Mouse (Mus musculus) mouse embryonic stem cell (cell line): Measurements from ENCODE around the gene Pafah2.

ENCODE experiments used
- in situ Hi-C, 2 experiments: fragments of 300-500 bp; cut with MboI; formaldehyde crosslinking; loops; 1 replicate in 1 of 2; 3 replicates in 1 of 2; pipeline ENCODE4 v1.14.3; 2019 to 2020; ENCODE audit warnings: low sequenced_read_pairs in 2 of 2, low pct_unique_long_range_greater_than_20kb in 1 of 2, mixed read lengths in 1 of 2; ENCODE audit not compliant: unreplicated experiment in 1 of 2

The Pafah2 gene

GRCm38 (mm10) chr4:134402571-134403262, 6.6 kb downstream of the Pafah2 start:
- in situ Hi-C loops, result loop anchor here in 1 of 2 experiments (5.0 kb wide), 1 partner anchor 75 kb away; no protein-coding TSS in a partner anchor

DNA sequence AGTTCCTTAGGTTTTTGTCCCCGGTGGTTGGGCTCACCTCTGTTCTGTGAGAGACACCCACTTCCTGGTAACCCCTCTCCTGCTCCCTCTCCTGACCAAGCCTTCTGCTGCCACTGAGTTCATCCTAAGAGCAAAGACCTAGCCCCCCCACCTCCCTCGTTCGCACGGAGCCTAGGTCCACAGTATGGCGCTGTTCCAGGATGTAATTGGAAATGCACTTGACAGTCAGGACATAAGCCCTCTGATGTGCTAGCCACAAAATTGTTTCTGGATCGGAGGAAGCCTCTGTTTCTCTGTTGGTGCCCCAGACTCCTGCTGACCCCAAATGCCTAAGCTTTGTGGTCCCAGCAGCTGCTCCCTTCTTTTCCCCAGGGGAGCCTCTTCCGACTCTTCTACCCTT, 7.6 kb downstream of the Pafah2 start:
- in situ Hi-C loops, result loop anchor here in 1 of 2 experiments (5.0 kb wide), 1 partner anchor 74 kb away; no protein-coding TSS in a partner anchor

- in situ Hi-C loops, result loop anchor here in 1 of 2 experiments (5.0 kb wide), 1 partner anchor 68 kb away; no protein-coding TSS in a partner anchor
Measured at GRCm38 (mm10) chr4:134409286-134409685, 13.2 kb downstream of the Pafah2 start.

GRCm38 (mm10) chr4:134416177-134416576, 20.1 kb downstream of the Pafah2 start:
- in situ Hi-C loops, result loop anchor here in 1 of 2 experiments (5.0 kb wide), 1 partner anchor 41 kb away; no protein-coding TSS in a partner anchor

DNA sequence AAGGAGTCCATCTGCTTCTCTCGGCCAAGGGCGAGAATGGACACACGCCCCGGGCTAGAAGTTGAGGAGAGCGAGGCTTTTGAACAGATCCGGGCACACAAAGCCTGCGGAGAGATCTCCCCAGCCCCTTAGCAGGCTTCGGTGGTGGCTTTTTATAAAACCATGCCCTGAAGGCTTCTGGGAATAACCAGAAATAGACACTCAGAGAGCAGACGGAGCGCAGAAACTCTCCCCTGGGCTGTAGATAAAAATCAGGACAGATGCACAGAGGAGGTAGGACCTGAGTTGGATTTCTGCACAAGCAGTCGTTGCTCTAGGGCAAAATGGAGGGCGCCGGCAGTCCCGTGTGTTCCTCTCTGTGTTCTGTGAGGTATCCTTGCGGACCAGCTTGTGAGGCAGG, 20.5 kb downstream of the Pafah2 start:
- in situ Hi-C loops, result loop anchor here in 1 of 2 experiments (5.0 kb wide), 1 partner anchor 41 kb away; no protein-coding TSS in a partner anchor

DNA sequence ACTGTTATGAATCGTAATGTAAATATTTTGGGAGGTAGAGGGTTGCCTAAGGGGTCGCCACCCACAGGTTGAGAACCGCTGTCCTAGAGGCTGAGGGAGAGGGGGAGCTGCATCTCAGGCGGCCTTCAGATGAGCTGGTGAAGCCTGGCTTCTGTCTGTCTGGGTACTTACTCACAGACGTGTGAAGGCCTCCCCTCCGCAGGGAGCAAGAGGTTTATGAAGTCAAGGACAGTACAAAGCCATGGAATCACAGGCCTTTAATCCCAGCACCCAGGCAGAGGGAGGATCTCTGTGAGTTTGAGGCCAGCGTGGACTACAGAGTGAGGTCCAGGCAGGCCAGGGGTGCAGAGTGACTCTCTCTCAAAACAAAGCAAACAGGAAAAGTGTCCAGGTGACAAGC, 21.0 kb downstream of the Pafah2 start:
- in situ Hi-C loops, result loop anchor here in 1 of 2 experiments (5.0 kb wide), 1 partner anchor 40 kb away; no protein-coding TSS in a partner anchor

DNA sequence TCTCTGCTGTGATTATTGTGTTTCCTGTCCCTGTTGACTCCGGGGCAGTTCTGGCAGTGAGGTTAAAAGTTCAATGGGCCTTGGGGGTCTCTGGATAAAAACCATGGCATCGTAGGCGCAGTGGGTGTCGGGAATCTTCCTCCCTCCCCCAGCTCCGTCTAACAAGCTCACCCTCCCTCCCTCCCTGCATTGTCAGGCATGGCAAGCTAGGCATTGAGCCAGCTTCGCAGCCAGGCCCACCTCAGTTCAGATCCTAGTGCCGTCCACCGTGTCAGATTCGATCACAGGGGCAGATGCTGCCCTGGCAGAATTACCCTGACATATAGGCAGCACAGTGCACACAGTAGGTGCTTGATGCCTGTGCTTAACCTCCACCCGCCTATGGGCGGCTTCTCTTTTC, 25.9 kb downstream of the Pafah2 start:
- in situ Hi-C loops, result no loop called here

- in situ Hi-C loops, result no loop called here
Measured at GRCm38 (mm10) chr4:134423949-134424348, 27.8 kb downstream of the Pafah2 start.

DNA sequence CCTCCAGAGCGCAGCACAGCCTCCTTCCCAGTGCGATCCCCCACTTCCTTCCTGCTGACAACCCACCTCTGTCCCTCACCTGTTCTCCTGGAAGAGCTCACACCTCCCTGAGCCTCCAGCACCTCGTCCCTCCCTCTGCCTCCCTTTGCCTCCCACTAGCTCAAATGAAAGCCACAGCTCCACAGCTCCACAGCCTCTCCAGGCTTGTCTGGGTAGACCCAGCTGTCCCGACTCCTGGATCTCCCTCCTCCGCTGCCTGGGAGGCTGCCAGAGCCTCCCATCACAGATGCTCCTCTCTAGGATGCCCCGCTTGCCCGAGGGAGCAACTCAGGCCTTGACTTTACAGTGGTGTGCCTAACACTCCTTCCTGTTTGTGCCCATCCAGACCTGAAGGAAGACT, 29.0 kb downstream of the Pafah2 start:
- in situ Hi-C loops, result no loop called here

DNA sequence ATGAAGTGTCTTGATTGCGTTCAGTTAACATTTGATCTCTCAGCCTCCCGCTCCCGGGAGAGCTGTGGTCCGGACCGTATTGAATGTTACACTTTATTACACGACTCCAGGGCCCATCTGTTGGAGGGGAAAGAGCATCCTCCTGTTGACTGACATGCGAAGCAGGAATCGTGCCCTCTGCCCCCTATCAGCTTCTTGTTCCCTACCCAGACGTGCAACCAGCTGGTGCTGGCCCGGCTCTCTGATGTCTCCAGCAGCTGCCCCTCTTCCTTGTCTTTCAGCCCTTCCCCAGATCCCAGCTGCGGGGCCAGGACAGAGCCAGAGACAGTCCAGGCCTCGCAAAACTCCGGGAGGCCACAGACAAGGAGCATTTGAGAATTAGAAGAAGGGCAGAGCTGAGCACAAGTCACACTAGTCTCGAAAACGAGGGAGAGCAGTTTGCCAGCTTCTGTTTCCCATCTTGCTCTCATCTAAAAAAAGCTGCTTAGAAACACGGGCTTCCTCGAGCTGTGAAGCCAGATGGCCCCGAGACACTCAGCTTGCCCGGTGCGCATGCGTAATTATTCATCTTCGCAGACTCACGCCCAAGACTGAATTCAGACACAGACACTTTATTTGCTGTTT, 34.4 kb downstream of the Pafah2 start:
- in situ Hi-C loops, result no loop called here

- in situ Hi-C loops, result no loop called here
Measured at GRCm38 (mm10) chr4:134432686-134433360, 36.7 kb downstream of the Pafah2 start.

GRCm38 (mm10) chr4:134436185-134436584, 40.1 kb downstream of the Pafah2 start:
- in situ Hi-C loops, result no loop called here

GRCm38 (mm10) chr4:134436659-134437058, 40.5 kb downstream of the Pafah2 start:
- in situ Hi-C loops, result no loop called here

GRCm38 (mm10) chr4:134439119-134439518, 43.0 kb downstream of the Pafah2 start:
- in situ Hi-C loops, result no loop called here

GRCm38 (mm10) chr4:134439919-134440318, 43.8 kb downstream of the Pafah2 start:
- in situ Hi-C loops, result no loop called here

DNA sequence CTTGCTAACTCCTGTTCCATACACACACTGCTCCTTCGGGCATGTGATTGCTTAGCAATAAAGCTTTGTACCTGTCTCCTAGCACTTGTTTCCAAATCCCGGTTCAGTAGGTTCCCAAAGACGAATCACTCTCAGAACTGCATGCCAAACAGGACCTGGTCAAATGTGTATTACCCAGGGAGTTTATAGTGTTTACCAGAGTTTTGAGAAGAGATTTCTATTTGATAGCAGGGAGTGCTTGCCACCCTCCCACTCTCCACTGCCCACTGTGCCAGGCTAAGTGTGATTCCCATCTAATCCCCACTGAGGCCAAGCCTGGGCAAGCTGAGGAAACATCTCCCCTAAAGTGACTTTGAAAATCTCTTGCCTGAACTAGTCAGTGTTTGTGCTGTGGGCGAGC, 46.1 kb downstream of the Pafah2 start:
- in situ Hi-C loops, result no loop called here

GRCm38 (mm10) chr4:134443589-134443988, 47.5 kb downstream of the Pafah2 start:
- in situ Hi-C loops, result no loop called here

GRCm38 (mm10) chr4:134444949-134445348, 48.8 kb downstream of the Pafah2 start:
- in situ Hi-C loops, result no loop called here

DNA sequence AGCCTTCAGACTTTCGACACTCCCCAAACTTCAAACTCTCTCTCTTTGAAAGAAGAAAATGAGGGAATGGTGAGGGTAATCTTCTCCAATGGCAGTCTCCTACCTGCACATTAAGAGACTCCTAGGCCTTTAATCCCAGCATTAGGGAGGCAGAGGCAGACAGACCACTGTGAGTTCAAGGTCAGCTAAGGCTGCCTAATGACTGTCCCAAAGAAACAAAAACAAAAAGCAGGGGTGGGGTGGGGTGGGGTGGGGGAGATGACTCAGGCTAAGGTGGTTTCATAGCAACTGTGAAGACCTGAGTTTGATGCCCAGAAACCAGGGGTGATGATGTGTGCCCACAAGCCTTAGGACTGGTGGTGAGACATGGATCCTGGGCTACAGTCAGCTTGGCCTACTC, 49.4 kb downstream of the Pafah2 start:
- in situ Hi-C loops, result no loop called here
